Mouse (Mus musculus): Measurements from ENCODE around the gene Ttc34. TPM values are rescaled to one million over a fixed set of nuclear protein-coding genes. Genes with fewer than 3 reads are reported as not detected.

The Ttc34 gene
- 7.5 and 8.8 TPM in 2 replicates for polyA plus RNA-seq (2012; rRNA removed)

GRCm38 (mm10) chr4:154837170-154837569, at the start of gene Ttc34:
Gene Ttc34, plus strand, starts transcription at chr4:154837459.

DNA sequence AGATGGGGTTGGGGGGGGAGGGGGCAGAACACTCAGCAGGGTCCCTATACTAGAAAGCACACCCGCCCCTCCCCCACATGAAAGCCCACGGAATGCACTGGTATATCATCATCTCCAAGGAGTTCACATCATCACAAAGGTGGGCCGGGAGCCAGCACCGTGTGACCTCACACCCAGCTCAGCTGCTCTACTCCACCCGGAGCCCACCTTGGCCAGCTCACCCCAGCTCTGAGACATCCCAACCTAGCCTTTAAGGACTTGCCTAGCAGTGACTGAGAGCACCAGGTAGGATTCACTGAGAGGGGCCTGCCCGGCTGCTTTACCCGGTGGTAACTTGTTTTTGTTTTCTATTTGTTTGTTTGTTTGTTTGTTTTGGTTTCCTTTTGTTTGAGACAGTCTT, 32.2 kb downstream of the Ttc34 start, which contains the start of gene Mmel1:
Gene Mmel1 (plus strand): TSS at position 146 of the 400 bp plus-strand sequence.

DNA sequence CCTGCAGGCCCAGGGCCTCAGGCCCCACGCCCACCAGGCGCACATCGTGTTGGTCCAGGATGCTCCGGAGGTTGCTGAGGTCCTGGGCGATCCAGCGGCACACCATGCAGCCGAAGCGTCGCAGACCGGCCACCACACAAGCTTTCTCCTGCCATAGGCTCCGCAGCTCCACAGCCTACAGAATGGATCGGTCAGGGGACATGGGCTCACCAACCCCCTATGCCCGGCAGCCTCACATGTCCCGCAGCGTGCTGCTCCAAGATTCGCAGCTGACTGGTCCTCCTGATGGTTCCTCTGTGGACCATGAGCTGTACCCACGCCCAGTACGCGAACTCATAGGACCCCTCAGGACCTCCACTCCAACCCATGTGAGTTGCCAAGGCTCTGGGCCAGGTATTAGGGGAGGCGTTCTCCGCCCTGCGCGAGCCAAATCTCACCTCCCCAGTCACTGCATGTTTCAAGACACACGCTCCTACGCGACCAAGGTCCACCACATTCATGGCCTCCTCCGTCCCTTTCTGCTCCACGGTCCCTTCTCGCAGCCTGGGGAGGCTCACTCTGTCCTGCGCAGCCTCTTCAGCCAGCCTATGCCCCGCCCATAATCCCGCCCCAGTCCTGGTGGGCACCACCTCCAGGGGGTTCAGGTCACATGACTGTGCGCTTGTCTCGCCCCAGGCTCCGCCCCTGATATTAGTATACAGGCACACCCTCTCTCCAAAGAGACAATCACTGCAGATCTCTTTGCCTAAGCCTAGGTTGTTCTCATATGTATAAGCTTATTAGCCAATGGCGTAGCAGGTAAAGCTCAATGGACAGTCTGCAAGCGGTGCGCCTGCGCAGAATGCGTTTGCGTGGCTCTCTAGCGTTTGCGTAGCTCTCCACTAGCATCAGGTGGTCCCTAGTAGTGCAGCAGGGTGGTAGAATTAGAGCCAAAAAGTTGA, 61.5 kb downstream of the Ttc34 start, which contains the start of gene Fam213b:
Gene Fam213b (minus strand): TSS at position 630 of the 941 bp plus-strand sequence.

Other genes starting within 250 kb of the Ttc34 start
- 9.2 and 12.9 TPM in 2 replicates for gene Prdm16, start 200.6 kb upstream of the Ttc34 start, polyA plus RNA-seq (2012; rRNA removed)
- gene Actrt2, start 169.6 kb upstream of the Ttc34 start, polyA plus RNA-seq (2012; rRNA removed), result not detected in 2 replicates
- gene Mmel1, start 32.1 kb downstream of the Ttc34 start, polyA plus RNA-seq (2012; rRNA removed), result 2.7 and 16.8 TPM in 2 replicates
- gene Fam213b, start 61.7 kb downstream of the Ttc34 start, polyA plus RNA-seq (2012; rRNA removed), result 19.6 and 39.4 TPM in 2 replicates
- gene Tnfrsf14, start 91.1 kb downstream of the Ttc34 start, polyA plus RNA-seq (2012; rRNA removed), result 30.3 and 34.4 TPM in 2 replicates
- gene Hes5, start 123.5 kb downstream of the Ttc34 start, polyA plus RNA-seq (2012; rRNA removed), result 0.37 and 0.38 TPM in 2 replicates
- 72.3 and 85.6 TPM in 2 replicates for gene Pank4, start 126.7 kb downstream of the Ttc34 start, polyA plus RNA-seq (2012; rRNA removed)
- gene Plch2, start 219.3 kb downstream of the Ttc34 start, polyA plus RNA-seq (2012; rRNA removed), result 57.4 and 58.2 TPM in 2 replicates
- 42.8 and 46.1 TPM in 2 replicates for gene Pex10, start 229.6 kb downstream of the Ttc34 start, polyA plus RNA-seq (2012; rRNA removed)
- 57.3 and 64.1 TPM in 2 replicates for gene Rer1, start 248.9 kb downstream of the Ttc34 start, polyA plus RNA-seq (2012; rRNA removed)
- gene Morn1, start 249.1 kb downstream of the Ttc34 start, polyA plus RNA-seq (2012; rRNA removed), result 19.8 and 20.5 TPM in 2 replicates

Data from ovary, adult 2 months (tissue).